Mouse (Mus musculus) 3134 (cell line): ENCODE measurements around the gene Cbx2.

Experiments used
- DNase-seq: peaks from one replicate; pipeline ENCODE4 v3.0.0-alpha.2; 2011; ENCODE audit warnings: low spot score; ENCODE audit not compliant: insufficient read length; ENCODE audit errors: extremely low read depth

Gene Cbx2

DNA sequence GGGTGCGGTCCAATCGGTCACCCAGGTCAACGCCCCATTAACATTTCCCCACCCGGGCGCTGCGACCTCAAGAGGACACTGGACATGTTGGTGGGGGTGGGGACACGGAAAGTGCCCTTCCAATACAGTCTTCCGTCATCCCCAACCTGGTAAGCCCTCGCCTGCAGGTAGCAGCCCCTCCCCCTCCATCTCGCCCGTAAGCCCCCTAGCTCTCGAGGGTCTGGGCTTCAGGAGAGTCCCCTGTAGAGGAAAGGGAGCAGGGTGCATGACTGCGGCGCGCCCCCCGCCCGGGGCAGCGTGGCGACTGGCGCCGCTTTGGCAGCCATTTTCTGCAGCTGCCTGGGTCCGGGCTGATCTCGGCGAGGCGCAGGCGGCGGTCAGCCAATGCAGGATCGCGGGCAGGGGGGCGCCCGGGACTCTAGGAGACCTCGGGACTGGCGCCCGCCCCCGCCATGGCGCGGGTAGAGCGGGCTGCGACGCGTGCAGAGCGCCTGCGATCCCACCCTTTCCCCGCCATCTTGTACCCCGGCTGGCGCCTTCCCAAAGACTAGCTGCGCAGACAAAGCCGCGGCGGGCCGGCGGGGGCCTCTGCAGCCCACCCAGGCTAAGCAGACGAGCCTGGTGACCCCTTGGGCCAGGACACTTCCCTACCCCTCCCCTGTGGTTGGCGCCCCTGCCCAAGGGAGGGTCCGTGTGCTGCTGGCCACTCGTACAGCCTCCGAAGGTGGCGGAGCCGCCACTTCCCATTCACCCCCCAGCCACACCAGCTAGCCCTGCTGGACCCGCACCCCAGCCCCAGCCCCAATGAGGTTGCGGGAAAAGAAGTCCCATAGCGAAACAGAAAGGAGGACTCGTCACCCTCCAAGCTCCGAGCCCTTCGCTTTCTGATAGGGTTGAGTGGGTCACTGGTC lies 33.8 kb downstream of the Cbx2 start:
- no peak for DNase-seq

DNA sequence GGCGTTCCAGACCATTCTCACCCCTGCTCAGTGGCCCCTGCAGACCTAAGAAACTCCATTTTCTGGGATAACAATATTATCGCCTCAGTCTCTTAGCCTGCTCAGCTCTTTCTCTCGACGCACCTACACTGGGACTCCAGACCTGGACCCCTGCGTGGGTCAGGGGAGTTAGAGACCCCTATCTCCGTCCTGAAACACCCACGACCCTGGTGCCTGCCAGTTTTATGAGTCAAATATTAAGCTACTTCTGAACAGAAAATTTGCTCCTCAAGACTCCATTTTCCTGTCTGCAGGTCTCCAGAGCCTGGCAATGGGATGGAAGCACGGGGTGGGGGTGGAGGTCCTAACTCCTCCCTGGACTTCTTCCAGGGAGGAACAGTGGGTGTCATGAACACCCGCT lies 34.5 kb downstream of the Cbx2 start:
- no peak for DNase-seq

DNA sequence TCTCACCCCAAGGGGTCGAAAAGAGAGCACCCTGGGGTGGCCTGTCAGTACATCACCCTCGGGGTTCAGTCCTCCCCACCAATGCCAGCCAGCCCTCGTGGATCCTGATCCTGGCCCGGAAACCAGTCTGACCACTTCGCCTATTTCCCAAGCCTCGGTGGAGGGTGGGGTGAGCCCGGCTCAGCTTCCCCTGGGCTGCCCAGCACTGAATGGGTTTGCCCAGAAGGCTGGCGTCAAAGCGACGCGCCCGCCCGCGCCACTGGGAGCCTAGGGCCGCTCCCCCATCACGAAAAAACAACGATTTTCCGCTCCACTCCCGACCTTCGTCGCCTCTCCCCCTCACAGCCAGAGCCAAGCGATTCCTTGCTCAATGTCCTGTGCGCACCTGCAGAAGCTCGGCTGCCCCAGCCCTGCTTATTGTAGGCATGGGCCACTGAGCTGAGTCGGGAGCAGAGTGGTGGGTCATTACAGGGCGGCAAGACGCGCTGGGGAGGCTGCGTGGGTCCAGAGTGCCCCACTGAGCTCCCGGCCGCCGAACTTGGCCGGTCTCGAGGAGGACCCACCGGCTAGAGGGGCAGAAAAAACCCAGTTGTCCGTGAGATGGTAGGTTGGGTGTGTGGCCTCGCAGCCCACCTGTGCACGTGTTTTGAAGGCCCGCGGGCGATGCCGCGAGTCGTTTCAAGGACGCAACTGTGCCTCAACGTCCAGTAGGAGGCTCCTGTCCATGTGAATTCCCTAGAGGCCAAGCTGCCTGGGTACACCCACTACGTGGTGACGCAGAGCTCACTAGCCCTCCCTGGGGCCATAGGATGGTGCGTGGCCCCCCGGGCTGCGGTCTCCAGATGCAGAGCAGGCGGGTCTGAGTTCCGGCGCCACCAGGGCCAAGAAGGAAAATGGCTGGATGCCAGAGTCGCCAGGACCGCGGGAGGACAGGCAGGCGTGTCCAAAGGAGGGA lies 35.6 kb downstream of the Cbx2 start:
- no peak for DNase-seq

DNA sequence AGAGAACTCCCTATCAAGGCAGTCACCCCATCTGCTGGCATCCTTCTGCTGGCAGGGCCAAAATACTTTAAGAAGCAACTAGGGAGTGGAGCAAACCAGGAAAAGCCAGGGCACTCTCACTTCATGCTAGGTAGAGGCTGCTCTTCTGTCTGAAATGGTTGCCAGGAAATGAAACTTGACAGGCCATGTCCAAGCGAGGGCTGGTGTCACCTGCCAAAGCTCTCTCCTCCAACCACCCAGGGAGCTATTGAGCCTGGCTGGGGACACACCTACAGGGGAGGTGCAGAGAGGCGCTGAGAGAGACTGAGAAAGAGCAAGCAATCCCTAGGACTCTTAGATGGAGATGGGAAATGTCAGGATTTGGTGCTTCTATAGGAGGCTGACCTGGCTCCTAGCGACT lies 36.5 kb downstream of the Cbx2 start:
- no peak for DNase-seq

DNA sequence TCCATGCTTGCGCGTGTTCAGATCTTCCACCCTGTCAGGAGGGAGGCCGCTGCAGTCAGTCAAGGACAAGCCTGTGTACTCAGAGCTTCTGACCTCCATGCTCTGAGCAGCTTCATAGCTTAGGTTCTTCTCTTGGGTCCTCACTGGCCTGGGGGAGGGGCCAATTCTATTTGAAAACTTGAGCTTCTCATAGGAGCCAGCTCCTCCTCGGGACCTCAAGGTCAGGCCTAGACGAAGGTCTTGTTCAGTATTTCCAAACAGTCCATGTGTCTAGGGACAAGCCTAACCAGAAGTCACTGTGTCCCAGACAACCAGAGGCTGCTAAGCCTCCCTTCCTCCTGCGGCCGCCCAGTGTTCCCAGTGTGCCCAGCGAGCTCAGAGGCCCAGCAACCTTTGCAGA lies 44.1 kb downstream of the Cbx2 start:
- no peak for DNase-seq

DNA sequence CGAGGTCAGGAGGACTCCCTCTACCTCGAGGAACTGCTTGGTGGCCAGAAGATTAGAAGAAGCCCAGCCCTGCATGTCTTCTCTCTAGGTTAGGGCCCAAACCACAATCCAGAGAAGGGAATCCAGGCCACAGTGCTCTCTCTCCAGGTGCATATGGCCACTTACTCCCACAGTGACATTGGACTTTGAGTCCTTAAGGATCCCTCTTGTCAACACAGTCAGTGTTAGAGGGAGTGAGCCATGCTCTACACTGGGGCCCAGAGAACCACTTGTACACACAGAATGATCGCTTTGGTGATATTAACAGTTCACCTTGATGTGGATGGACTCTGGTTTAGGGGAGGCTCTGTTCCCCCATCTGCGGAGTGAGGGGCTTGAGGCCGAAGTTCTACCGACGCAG lies 49.5 kb downstream of the Cbx2 start:
- no peak for DNase-seq

DNA sequence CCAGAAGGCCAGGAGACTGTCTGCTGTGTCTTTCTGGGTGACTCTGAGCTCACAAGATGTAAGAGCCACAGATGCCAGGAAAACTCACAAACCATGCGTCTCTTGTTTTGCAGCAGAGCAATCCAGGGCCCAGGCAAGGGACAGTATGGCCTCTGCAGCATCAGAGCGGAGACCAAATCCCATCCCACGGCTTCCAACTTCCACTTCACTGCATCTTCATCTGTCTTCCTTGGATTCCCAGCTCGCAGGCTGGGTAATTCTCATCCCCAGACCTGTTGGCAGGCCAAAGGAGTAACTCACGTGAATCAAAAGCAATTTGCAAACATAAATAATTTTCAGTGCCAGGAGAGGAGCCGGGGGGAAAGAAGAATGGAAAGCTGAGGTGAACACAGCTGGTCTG lies 50.2 kb downstream of the Cbx2 start:
- no peak for DNase-seq

DNA sequence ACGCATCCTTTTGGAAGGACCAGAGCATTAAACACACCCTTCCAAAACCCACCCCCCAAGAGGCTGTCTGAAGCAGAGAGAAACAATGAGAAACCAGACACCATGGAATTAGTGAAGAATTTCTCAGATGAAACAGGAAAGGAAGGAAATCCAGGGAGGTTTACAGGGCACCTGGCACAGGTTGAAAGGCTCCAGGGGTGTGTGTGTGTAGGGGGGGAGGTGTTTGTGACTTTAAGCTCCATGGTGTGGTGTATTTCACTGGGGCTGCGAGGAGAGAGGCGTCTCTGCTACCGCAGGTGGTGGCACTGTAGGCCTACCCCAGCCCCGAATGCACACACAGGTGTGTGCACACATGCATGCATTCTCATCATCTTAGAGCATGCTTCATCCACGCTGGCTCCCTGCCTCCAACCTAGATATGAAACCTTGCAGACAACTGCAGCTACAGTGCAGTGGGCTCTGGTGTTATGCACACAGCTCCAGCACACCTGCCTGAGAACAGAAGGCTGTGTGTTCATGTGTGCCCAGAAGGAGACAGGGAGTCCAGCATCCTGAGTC lies 51.2 kb downstream of the Cbx2 start:
- no peak for DNase-seq

DNA sequence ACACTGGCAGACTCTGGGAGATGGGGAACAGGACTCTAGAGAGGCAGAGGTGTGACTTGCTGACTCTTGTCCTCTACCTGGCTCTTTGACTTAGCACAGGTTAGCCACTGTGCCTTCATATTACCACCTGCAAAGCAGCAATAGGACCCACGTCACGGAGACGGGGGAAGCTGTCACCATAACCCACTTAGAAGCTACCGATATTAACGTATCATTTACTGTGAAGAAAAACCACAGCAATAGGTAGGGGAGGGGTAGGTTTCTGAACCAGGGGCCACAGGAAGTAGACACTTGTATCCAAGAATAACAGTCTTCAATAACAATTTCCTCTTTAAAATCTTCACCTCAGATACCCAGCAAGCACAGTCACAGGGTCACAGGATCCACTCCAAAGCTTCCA lies 53.0 kb downstream of the Cbx2 start:
- no peak for DNase-seq

DNA sequence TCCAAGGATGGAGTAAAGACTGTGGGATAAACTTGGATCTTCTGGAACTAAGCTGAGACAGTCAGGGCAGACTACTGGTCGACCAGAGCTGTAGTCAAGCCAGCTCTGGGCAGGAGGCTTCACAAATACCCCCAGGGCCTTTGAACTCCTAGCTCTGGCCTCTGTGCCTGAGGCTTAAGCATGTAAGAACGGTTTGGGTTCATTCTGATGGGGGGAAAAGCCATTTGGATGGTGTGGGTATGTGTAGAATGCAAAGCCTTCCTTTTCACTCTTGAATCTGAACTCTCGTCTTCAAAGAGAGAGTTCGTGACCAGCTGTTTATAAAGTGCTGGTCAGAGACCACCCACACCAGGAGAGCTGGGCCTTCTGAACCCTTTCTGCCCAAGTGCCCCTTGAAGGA lies 55.0 kb downstream of the Cbx2 start:
- no peak for DNase-seq

DNA sequence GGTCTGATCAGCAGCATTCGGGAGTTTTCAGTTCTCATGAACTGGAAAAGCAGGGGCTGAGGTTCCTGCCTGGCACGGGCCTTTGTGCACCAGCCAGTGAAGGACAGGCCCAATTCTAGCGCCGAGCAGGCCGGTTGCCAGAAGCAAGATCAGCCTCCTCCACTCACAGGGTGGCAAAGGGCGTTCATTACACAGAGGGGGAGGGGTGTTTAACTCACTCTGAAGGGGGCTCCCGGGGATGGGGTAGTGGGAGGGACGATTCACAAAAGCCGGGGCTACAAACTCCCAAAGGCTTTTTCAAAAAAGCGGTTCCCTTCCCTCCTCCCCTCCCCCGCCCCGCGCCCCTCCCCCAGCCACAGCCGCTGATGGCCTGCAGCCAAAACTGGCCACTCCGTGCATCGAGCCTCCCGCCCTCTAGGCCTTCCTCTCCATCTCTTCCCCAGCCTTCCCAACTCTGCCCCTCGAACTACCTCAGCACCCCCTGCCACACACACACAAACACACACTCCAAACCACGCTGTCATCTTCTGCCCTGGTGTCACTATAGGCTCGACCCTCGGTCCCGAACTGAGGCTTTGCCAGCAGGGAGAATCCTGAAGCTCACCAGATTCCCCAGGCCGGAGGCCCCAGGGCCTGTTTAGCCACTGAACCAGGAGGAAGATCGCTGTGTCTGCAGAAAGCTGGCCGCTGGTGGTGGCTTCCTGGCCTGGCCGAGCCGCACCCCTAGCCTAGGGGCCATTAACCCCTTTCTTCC lies 56.1 kb downstream of the Cbx2 start:
- peak; percentile 57 for DNase-seq

DNA sequence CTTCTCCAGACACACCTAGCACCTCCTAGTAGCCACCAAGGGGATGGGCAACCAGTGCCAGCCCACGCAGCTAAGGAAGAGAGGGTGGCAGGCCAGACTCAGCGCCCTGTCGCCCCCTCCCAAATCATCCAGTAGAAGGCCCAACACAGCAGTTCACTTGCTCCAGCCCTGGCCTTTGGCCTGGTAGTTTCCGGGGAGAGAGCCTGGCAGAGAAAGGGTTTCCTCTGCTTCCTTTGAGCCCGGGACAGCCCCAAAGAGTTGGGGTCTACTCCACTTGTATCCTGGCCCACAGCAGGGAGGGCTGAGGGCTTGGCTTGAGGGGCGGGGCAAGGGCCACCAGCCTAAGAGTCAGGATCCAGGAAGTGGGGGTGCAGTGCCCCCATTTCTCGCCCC lies 56.7 kb downstream of the Cbx2 start:
- no peak for DNase-seq

DNA sequence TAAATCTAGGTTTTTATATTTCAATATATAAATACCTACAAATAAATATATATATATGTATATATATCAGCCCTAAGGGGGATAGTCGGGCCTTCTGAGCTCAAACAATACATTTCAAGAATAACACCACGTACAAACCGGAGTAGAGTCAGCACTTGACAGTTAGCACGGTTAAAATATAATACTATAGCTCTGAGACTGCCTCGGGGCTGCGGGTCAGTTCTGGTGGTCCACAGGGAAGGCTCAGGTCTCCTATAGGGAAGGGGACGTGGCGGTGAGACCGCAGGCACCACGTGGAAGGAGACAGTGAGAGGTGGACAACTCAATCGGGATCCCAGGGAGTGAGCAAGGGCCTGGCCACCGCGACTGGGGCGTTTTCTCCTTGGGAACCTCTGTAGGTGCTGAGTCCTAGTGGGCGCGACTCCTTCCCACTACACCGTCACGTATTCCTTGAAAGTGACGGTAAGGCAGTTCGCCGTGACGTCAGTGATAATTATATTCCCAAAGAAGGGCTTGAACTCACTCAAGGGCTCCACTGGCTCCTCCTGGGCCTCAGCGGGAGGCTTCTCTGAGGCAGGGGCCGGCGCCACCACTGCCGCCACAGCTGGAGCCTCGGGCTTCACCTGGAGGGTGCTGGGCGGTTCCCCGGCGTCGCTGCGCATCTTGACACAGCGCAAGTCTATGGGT lies 57.8 kb downstream of the Cbx2 start:
- DNase-seq, result no peak
